Mouse (Mus musculus) small intestine, adult 2 months (tissue): ENCODE data around the gene Gfra1. TPM values are rescaled to one million over a fixed set of nuclear protein-coding genes. Genes with fewer than 3 reads are reported as not detected.

Source experiments
- H3K27ac ChIP-seq: fragments of 200-500 bp; 2 replicates; pipeline ENCODE4 v1.5.1; 2012; ENCODE audit warnings: low read depth, low read length, control low read depth, inconsistent platforms; ENCODE audit not compliant: insufficient read depth
- H3K27me3 ChIP-seq: fragments of 200-500 bp; 2 replicates; pipeline ENCODE4 v1.6.1; 2012; ENCODE audit warnings: mild to moderate bottlenecking, moderate library complexity, low read length, inconsistent platforms; ENCODE audit not compliant: control insufficient read depth, insufficient read depth
- H3K36me3 ChIP-seq: fragments of 200-500 bp; 2 replicates; pipeline ENCODE4 v1.6.1; 2012; ENCODE audit warnings: mild to moderate bottlenecking, low read length, control low read depth, inconsistent platforms; ENCODE audit not compliant: control insufficient read depth, insufficient read depth
- H3K4me1 ChIP-seq: fragments of 200-500 bp; 2 replicates; pipeline ENCODE4 v1.6.1; 2012; ENCODE audit warnings: low read length, inconsistent platforms, mixed read lengths; ENCODE audit not compliant: control insufficient read depth, insufficient read depth, insufficient read length
- H3K4me3 ChIP-seq: fragments of 200-500 bp; 2 replicates; pipeline ENCODE4 v1.5.1; 2012; ENCODE audit warnings: low read depth, mild to moderate bottlenecking, control low read depth, inconsistent platforms, low read length, moderate library complexity
- CTCF ChIP-seq: fragments of 200-500 bp; IDR thresholded peaks from 2 replicates; pipeline ENCODE4 v1.5.1; 2012; ENCODE audit warnings: low read depth, mild to moderate bottlenecking, control low read depth, inconsistent platforms, low read length, moderate library complexity, mixed read lengths; ENCODE audit not compliant: insufficient replicate concordance, insufficient read length; ENCODE audit errors: extremely low read depth
- POLR2A ChIP-seq: fragments of 200-500 bp; IDR thresholded peaks from 2 replicates; pipeline ENCODE4 v1.6.1; 2012; ENCODE audit warnings: low read depth, mild to moderate bottlenecking, control low read depth, inconsistent platforms, low read length, moderate library complexity
- whole genome bisulfite sequencing: fragments of 180-500 bp; shearing (Covaris S2); methylation state at CpG from one replicate; pipeline ENCODE4 v1.1.7; 2018; 5-methylcytosine and 5-hydroxymethylcytosine counted together
- polyA plus RNA-seq: library from polyadenylated mRNA; depleted of rRNA; stranded (reverse); fragments of >200 nt; gene quantifications from 2 replicates; pipeline ENCODE4 v1.2.3, GENCODE M21; 2012

Gene Gfra1
- polyA plus RNA-seq, 1 experiment, result 0.58 TPM

GRCm38 (mm10) chr19:58270778-58271177 is 184.9 kb downstream of the Gfra1 start:
- H3K27me3 ChIP-seq, result no peaks in the 10 kb centered on the region
- no peaks in the 10 kb centered on the region for H3K4me1 ChIP-seq
- no peak overlapping the region for H3K27ac ChIP-seq
- no peaks in the 10 kb centered on the region for H3K36me3 ChIP-seq
- 81% methylated on average over 5 of the region's 5 CpGs for WGBS
- TF ChIP-seq POLR2A, result no peak
- no peak for TF ChIP-seq CTCF
- H3K4me3 ChIP-seq, result no peak overlapping the region

- WGBS, result 83% methylated on average over 4 of the region's 4 CpGs
- TF ChIP-seq POLR2A, result no peak
- TF ChIP-seq CTCF, result no peak
- no peaks in the 10 kb centered on the region for H3K36me3 ChIP-seq
Observed at GRCm38 (mm10) chr19:58268476-58268875, 187.2 kb downstream of the Gfra1 start.

GRCm38 (mm10) chr19:58266600-58266999 is 189.1 kb downstream of the Gfra1 start:
- Histone ChIP-seq H3K4me1 (no peaks in the 10 kb centered on the region), H3K27ac (no peak overlapping the region), H3K4me3 (no peak overlapping the region), H3K36me3 (no peaks in the 10 kb centered on the region), H3K27me3 (no peaks in the 10 kb centered on the region)
- TF ChIP-seq CTCF (no peak), POLR2A (no peak)
- 72% methylated on average over 7 of the region's 7 CpGs for WGBS

More at GRCm38 (mm10) chr19:58268476-58268875, 187.2 kb downstream of the Gfra1 start:
- Histone ChIP-seq H3K4me3 (no peak overlapping the region), H3K4me1 (no peaks in the 10 kb centered on the region), H3K27ac (no peak overlapping the region), H3K27me3 (no peaks in the 10 kb centered on the region)

DNA sequence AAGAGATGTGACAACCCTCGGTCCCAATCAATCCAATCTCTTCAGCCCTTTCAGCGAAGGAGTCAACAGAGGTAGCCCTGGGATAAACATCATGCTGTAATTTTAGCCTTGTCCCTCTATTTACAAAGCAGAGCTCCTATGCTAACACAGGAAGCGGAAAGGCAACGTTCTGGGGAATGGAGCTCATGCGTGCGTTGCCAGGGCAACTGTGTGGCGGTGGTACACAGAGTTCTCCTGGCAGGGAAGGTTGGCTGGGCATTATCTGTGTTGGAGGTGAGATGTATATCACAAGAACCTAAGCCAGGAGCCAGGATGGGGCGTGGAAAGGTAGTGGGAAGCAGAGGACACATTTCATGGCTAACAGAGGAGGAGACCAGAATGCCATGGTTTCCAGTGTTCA is 194.8 kb downstream of the Gfra1 start:
- 53% methylated on average over 8 of the region's 8 CpGs for WGBS

DNA sequence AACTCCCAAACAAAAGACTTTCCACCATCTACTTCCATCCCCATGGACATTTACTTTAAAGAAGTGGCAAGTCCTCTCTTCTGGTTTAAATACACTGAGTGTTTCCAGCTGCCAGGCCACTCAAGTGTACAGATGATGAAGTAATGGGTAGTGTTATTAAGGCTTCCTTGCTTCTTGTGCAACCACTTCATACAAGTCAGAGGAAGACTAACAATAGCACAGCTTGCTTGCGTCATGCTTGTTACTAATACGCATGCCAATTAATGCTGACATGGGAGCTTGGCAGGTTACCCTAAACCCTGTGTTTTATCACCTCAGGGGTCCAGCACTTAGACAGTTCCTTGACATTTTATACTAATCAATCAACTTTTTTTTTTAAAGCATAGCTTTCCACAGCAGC is 196.5 kb downstream of the Gfra1 start:
- WGBS, result 74% methylated on average over 2 of the region's 2 CpGs
- no peak overlapping the region for H3K4me3 ChIP-seq
- no peaks in the 10 kb centered on the region for H3K36me3 ChIP-seq
- H3K4me1 ChIP-seq, result no peaks in the 10 kb centered on the region
- TF ChIP-seq CTCF, result no peak
- no peak for TF ChIP-seq POLR2A
- no peak overlapping the region for H3K27ac ChIP-seq
- H3K27me3 ChIP-seq, result no peaks in the 10 kb centered on the region

More for the DNA sequence above, 194.8 kb downstream of the Gfra1 start:
- H3K4me3 ChIP-seq, result no peak overlapping the region
- H3K27me3 ChIP-seq, result no peaks in the 10 kb centered on the region
- H3K36me3 ChIP-seq, result no peaks in the 10 kb centered on the region
- H3K4me1 ChIP-seq, result no peaks in the 10 kb centered on the region
- no peak overlapping the region for H3K27ac ChIP-seq
- no peak for TF ChIP-seq CTCF
- TF ChIP-seq POLR2A, result no peak

DNA sequence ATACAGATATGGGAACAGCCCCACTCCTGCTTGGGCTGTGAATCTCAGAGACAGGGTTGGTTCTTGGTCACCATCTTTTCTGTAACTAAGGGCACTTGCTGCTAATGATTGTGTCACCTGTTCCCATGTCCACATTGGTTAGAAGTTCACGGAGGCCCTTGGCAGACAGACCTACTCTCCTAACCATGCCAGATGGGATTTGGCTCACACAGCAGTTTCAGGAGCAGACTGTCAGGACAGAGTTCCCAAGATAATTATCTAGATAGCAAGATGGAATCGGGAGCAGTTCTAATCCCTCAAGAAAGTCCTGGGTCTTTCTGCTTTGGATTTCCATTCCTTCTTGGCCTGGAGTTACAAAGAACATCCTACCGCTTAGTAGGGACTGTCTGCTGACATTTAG is 199.2 kb downstream of the Gfra1 start:
- Histone ChIP-seq H3K4me1 (no peaks in the 10 kb centered on the region), H3K27ac (no peak overlapping the region), H3K27me3 (no peaks in the 10 kb centered on the region), H3K4me3 (no peak overlapping the region), H3K36me3 (no peaks in the 10 kb centered on the region)
- TF ChIP-seq POLR2A, result no peak
- no peak for TF ChIP-seq CTCF
- 86% methylated on average over 3 of the region's 3 CpGs for WGBS

DNA sequence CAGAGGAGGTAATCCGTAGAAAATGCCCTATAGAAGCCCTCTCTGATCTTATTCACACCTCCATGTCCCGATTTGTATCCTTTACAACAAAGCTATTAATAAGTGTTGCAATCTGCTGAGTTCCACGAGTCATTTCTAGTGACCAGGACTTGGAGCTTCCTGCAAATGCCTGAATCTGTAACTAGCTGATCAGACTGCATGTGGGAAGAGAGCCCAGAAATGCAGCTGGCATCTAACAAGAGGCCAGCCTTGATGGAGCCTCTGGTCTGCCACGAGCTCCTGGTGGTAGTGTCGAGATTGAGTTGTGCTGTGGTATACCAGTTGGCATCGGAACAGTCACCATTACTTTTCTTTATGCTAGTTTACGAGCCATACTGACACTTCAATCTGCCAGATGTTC is 200.3 kb downstream of the Gfra1 start:
- 72% methylated on average over 7 of the region's 7 CpGs for WGBS
- no peaks in the 10 kb centered on the region for H3K27me3 ChIP-seq
- H3K4me3 ChIP-seq, result no peak overlapping the region
- H3K27ac ChIP-seq, result no peak overlapping the region
- H3K4me1 ChIP-seq, result no peaks in the 10 kb centered on the region
- no peaks in the 10 kb centered on the region for H3K36me3 ChIP-seq
- no peak for TF ChIP-seq POLR2A
- TF ChIP-seq CTCF, result no peak

GRCm38 (mm10) chr19:58254172-58254571 is 201.5 kb downstream of the Gfra1 start:
- H3K27ac ChIP-seq, result no peak overlapping the region
- no peaks in the 10 kb centered on the region for H3K4me1 ChIP-seq
- WGBS, result 79% methylated on average over 3 of the region's 3 CpGs
- no peak overlapping the region for H3K4me3 ChIP-seq
- H3K27me3 ChIP-seq, result no peaks in the 10 kb centered on the region
- no peaks in the 10 kb centered on the region for H3K36me3 ChIP-seq
- TF ChIP-seq POLR2A (no peak), CTCF (no peak)
